Mouse (Mus musculus): Measurements from ENCODE around the gene Atg3. TPM values are rescaled to one million over a fixed set of nuclear protein-coding genes. Genes with fewer than 3 reads are reported as not detected.

Atg3 gene
- polyA plus RNA-seq (2015; fragmentation: Nextera tagmentation; extraction: Ambion mirVana): 26.0 and 35.2 TPM in 2 replicates

DNA sequence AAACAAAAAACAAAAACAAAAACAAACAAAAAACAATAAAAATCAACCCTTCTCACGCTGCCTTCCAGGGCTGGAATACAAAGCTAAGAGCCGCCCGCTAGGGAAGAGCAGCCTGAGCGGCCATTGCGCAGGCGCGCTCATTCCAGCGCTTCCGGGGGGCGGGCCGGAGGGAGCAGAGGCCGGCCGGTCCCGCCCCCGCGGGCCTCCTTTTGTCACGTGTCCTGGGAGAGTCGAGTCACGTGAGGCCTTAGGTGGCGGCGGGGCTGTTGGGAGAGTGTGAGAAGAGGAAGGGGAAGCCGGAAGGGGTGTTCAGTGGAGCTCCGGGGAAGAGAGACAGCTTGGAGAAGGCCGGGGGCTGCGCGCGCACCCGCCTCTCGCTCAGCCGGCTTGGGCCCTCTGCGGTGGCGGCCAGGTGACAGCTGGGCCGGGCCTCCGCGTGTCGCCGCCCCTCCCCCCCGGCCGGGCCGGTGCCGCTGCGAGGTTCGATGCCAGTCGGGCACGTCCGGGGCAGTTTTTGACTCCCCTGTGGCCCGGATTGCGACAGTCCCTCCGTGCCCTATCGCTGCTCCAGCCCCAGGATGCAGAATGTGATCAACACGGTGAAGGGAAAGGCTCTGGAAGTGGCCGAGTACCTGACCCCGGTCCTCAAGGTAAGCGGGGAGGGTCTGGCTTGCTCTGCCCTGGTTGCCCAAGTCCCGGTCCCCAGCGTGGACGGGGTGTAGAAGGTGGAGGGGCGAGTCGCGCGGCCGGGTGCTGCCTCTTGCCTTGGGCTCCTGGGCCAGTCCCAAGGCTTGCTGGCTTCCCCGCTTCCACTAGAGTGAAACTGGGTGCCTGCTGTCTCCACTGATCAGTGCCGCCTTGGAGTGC lies at the start of gene Atg3, which contains the start of gene Slc35a5:
Atg3 (plus strand) TSS at position 264 of the 867 bp plus-strand sequence.
Slc35a5 (minus strand) TSS at position 185 of the 867 bp plus-strand sequence.

GRCm38 (mm10) chr16:45223648-45224388 lies 65.2 kb downstream of the Atg3 start, which contains the start of gene Btla:
TSS of gene Btla (plus strand) at chr16:45224315.

Other genes starting within 250 kb of the Atg3 start
- gene Cd200r3, start 215.1 kb upstream of the Atg3 start, polyA plus RNA-seq (2015; fragmentation: Nextera tagmentation; extraction: Ambion mirVana): 6.6 and 13.8 TPM in 2 replicates
- gene Ccdc80, start 65.4 kb upstream of the Atg3 start, polyA plus RNA-seq (2015; fragmentation: Nextera tagmentation; extraction: Ambion mirVana): 26.9 and 37.8 TPM in 2 replicates
- 8.4 and 10.7 TPM in 2 replicates for gene Slc35a5, start 79 bp upstream of the Atg3 start, polyA plus RNA-seq (2015; fragmentation: Nextera tagmentation; extraction: Ambion mirVana)
- gene Btla, start 65.5 kb downstream of the Atg3 start, polyA plus RNA-seq (2015; fragmentation: Nextera tagmentation; extraction: Ambion mirVana): 1.9 and 2.4 TPM in 2 replicates

Data from spleen, postnatal 0 days (tissue).